Mouse (Mus musculus): ENCODE data around the gene Nkiras2.
"Not testable (repeated sequence)": the region's sequence is repeated elsewhere in the genome, so short reads cannot be mapped to it uniquely, and the experiment has no call there.

Nkiras2 gene

DNA sequence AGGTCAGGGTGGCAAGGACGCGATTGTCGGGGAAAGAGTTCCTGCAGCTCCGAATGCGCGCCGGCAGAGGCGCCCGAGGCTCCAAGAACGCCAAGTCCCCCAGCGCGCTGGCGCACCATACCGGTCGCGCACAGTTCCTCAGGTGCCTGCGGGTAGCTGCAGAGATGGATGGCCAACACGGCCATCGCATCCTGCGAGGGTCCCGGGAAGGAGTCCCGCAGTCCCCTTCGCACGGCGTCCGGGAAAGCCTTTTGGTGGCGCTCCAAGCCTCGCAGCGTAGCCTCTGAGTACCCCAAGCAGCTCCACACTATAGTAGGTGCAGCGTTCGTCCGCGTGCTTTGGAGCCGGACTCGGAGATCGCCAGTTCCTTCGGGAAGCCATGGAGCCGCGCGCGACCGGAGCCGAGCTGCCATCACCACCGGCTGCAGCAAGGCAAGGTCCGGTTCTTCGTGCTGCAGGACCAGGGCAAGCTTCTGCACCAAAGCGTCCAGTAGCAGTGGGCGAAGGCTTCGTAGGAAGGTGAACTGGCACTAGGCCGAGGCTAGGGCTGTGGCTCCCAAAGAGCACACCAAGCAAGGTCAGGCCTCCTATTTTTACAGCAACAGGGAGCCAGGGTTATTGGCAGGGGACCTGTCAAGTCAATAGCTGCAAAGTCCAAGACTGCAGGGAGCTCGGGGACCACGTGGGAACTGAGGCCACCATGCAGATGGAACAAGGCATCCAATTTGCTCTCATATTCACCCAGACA, 21.3 kb downstream of the Nkiras2 start:
- peak; percentile 63 to 74 for DNase-seq

DNA sequence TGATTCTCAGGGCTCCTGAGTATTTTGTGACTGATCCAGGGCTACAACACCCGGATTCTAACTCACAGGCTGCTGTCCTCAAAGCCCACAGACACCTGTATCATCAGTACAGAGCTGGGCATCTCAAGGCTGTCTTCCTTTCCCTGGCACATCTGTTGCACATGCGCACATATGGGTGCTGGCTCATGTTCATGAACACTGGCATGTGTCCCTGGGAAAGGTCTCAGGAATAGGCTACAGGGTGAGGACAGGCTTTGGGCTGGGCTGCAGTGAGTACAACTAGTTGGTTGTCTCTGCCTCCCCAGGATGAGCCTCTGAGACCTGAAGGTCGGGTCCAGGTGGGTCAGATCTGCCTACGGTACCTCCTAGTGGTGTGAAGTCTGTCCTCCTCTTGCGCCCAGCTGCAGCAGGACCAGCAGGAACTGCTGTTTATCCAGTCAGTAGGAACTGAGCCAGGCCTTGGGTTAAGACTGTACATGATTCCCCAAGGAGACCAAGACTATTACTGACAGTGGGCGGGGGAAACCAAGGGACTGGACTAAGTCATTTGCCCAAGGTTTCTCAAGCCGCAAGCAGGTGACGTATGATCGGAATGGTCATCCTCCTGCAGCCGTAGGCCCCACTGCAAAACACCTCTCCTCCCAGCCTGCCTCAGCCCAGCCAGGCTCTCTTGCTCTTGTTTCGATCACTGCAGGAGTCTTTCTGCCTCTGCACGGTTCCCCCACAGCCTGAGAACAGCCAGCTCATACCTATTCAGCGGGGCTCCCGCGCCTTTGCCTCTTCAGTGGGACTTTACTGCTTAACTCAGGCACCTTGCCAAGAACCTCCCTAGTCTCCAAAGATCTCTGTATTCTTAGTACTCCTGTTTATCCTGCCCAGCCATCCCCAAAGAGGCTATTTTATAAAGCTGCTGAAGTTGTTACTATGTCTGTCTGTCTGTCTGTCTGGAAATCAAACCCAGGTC, 24.9 kb downstream of the Nkiras2 start:
- DNase-seq, result peak in 1 of 2 experiments; percentile 26

DNA sequence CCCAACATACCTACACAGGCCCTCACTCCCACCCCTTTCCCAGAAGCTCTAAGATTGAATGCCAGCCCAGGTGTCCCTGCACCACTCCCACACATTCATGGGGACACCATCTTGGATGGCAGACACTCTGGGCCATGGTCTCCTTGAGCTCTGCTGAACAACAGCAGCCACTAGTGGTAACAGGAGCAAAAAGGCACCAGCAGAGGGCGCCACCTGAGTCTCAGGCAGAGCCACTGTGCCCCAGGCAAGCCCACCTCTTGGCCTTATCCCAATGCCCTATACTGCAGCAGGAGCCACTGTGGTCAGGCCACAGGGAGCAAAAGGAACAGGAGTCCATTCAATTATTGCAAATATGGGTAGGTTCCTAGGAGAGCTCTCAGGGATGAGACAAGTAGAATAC, 27.2 kb downstream of the Nkiras2 start:
- DNase-seq, result peak; percentile 81 to 83

DNA sequence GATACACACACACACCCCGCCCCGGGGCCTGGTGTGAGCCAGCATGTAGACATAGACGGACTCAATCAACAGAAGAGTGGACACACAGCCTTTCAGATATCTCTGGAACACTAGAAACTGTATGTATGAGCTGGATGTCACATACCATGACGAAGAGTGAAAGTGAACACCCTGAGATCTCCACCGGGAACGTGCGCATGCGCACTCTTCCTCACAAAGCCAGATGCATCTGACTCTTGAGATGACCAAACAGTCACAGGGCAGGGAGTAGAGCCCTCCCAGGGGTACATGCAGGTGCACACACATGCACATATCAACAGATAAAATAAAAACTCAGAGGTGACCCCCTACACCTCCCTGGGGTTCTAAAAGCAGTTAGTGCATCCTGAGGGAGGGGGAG, 29.4 kb downstream of the Nkiras2 start:
- no peak for DNase-seq

DNA sequence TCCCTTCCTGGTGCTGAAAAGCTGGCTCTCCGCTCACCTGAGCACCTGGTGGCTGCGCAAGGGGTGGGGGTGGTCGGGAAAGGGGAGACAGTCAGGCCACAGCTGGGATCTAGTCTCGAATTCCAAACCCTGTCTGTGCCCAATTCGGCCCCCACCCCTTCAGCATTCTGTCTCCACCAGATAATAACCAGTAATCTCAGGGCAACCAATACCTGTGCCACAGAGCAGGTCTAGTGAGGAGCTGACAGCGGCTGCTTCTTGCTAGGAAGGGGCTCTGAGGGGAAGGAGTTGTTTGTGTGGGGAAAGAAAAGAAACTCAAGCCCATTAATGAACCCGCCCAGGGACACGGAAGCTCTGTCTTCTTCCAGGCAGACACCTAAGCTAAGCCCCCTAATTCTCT, 32.2 kb downstream of the Nkiras2 start:
- no peak for DNase-seq

DNA sequence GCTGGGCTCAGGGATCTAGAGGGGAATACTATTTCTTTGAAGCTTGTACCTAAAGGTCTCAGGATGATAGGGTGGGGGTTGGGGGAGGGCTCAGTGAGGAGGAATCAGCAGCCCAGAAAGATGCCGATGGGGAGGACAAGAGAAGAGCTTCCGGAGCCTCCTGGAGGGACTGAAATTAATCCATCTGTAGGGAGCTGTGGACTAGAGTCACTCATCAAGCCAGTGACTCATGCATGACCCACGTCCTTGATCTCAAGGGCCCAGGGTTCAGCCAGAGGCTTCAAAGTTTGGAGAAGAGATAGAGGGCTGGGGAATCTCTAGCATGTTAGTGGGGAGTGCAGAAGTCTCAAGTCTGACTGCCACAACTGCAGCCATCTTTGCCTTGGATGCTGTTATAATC, 32.7 kb downstream of the Nkiras2 start:
- DNase-seq, result no peak

DNA sequence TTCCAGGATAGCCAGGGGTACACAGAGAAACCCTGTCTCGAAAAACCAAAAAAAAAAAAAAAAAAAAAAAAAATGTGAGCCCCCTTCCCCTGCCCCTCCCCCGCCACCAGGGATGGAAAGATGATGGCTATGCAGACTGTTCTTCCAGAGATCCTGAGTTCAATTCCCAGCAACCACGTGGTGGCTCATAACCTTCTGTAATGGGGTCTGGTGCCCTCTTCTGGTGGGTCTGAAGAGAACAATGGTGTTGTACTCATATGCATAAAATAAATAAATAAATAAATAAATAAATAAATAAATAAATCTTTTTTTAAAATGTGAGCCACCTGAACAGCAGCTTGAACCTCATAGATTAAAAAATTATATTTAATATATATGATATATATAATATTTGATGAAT, 36.5 kb downstream of the Nkiras2 start:
- not testable (repeated sequence) for DNase-seq

DNA sequence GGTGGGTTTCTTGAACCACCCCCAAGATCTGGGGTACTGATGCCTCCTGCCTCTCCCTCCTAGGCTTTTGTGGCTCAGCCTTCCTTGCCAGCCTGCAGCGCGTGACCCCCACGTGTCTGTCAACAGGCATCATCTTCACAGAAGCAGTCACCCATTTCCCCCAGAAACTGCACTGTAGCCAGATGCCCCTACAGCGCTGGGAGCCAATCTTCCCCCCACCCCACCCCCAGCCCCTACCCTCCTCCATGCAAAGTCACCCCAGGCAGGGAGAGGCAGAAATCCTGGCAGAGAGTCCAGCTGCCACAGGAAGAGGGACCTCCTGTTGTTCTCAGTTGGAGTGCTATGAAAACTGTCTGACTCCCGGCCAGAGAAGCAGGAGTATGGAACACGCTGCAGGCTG, 37.4 kb downstream of the Nkiras2 start:
- DNase-seq, result peak; percentile 43 to 61

DNA sequence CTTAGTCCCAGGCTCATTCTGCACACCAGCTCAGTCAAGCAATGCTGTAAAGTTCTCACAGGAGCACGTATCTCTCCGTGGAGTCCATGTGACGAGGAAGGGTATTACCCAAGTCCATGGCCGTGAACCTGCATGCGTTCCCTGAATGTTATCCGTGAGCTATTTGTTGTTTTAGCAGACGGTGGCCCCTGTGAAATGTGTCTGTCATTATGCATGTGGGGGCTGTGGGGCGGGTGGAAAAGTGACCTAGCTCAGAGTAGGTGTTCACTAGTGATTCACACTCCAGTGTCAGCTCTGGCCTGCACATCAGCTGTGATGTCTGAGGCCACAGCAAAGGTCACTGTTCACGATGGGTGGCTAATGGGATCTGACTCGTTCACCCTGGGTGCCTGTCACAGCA, 40.8 kb downstream of the Nkiras2 start:
- peak in 1 of 2 experiments; percentile 14 for DNase-seq

DNA sequence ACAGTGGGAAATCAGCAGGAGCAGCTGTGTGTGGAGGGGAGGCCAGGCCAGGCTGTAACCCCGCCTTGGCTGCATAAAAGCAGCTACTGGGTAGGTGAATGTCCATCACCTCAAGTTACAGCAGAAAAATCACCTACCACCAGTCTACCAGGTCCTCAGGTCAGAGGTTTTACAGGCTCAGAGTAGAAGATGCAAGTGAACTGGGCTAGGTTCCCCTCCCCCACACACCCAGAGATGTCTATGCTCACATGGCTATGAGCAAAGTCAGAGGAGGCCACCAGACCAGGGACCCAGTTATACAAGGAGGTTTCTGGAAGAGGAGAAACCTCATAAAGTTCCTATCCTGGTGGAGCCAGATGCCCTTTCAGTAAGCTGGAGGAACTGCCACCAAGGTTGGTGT, 52.0 kb downstream of the Nkiras2 start:
- DNase-seq, result no peak

DNA sequence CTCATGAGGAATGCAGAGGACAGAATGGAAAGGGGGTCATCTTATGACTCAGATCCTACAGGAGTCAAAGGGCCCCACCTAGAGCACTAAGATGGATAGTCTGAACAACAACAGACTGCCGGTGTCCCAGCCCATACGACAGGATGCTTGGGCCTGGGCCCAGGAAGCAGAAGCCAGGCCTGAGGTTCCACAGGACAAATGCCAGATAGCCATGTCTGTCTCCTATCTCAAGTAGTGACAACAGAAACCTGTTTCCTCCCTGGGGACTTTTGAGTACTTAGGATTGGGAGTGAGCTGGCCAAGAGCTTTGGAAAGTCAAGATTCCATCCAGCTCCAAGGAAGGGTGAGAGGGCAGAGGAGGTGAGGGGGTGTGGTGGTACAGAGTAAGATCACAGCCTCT, 52.9 kb downstream of the Nkiras2 start:
- no peak for DNase-seq

DNA sequence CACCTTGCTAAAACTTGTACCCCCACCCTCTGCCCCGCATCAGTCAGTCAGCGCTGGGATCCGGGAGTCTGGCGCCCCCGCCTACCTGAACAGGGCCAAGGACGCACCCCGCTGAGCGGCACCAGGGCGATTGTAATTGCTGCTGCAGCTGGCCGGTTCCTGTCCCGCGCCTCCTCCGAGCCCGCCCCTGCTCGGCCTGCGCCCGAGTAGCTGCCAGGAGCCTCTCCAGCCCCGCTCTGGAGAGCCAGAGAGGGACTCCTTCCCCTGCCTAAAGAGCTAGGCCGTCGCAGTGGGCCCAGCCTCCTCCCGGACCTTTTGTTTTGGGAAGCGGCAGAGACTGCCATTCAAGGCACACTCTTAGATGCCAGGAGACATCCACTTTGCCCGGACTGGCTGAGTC, 54.1 kb downstream of the Nkiras2 start:
- peak; percentile 64 to 73 for DNase-seq
